Mouse (Mus musculus): ENCODE results near the gene Man1c1. TPM values are rescaled to one million over a fixed set of nuclear protein-coding genes. Genes with fewer than 3 reads are reported as not detected.

The Man1c1 gene
- polyA plus RNA-seq, 1 experiment from 2014 or later = 2.8 TPM

GRCm38 (mm10) chr4:134682423-134682822, 21.7 kb downstream of the Man1c1 start:
- peaks cover 43% of the 10 kb centered on the region for H3K4me1 ChIP-seq
- no peak overlapping the region for H3K27ac ChIP-seq (replicated peaks)
- no peak for DNase-seq (ENCODE audit: low spot score)
- peaks cover 16% of the 10 kb centered on the region for H3K9me3 ChIP-seq (replicated peaks)
- H3K27me3 ChIP-seq (ENCODE audit: low read depth, poor library complexity, severe bottlenecking) = peaks cover 18% of the 10 kb centered on the region; the same call in 1 of the 2 replicates
- H3K4me3 ChIP-seq = no peak overlapping the region
- H3K36me3 ChIP-seq = peaks cover 12% of the 10 kb centered on the region; the same call in 1 of the 2 replicates
- WGBS = 82% methylated on average over 8 of the region's 8 CpGs

GRCm38 (mm10) chr4:134681819-134682218, 22.3 kb downstream of the Man1c1 start:
- no peak overlapping the region for H3K27ac ChIP-seq (replicated peaks)
- WGBS = 87% methylated on average over 7 of the region's 7 CpGs
- peaks cover 49% of the 10 kb centered on the region for H3K4me1 ChIP-seq
- peaks cover 24% of the 10 kb centered on the region; the same call in 1 of the 2 replicates for H3K27me3 ChIP-seq (ENCODE audit: low read depth, poor library complexity, severe bottlenecking)
- DNase-seq (ENCODE audit: low spot score) = no peak
- H3K36me3 ChIP-seq = peaks cover 12% of the 10 kb centered on the region; the same call in 1 of the 2 replicates
- peaks cover 16% of the 10 kb centered on the region for H3K9me3 ChIP-seq (replicated peaks)
- no peak overlapping the region for H3K4me3 ChIP-seq

GRCm38 (mm10) chr4:134677556-134678508, 26.3 kb downstream of the Man1c1 start:
- DNase-seq (ENCODE audit: low spot score) = peak; percentile 37
- H3K36me3 ChIP-seq = 0 out of 2 replicates have a peak, but pooled peaks cover 3% of the 10 kb centered on the region
- 38% methylated on average over 17 of the region's 17 CpGs for WGBS
- no peak overlapping the region for H3K4me3 ChIP-seq
- peak overlapping the region; percentile 57 for H3K27ac ChIP-seq (replicated peaks)
- no peaks in the 10 kb centered on the region for H3K9me3 ChIP-seq (replicated peaks)
- peaks cover 59% of the 10 kb centered on the region for H3K4me1 ChIP-seq
- peaks cover 37% of the 10 kb centered on the region; the same call in 1 of the 2 replicates for H3K27me3 ChIP-seq (ENCODE audit: low read depth, poor library complexity, severe bottlenecking)

- H3K4me1 ChIP-seq = peaks cover 65% of the 10 kb centered on the region
- WGBS = 27% methylated on average over 8 of the region's 8 CpGs
- peak; percentile 48 for DNase-seq (ENCODE audit: low spot score)
- no peaks in the 10 kb centered on the region for H3K9me3 ChIP-seq (replicated peaks)
- no peak overlapping the region for H3K4me3 ChIP-seq
- no peaks in the 10 kb centered on the region for H3K36me3 ChIP-seq
- peaks cover 37% of the 10 kb centered on the region; the same call in 1 of the 2 replicates for H3K27me3 ChIP-seq (ENCODE audit: low read depth, poor library complexity, severe bottlenecking)
- H3K27ac ChIP-seq (replicated peaks) = peak overlapping the region; percentile 58; the same call in 1 of the 2 replicates
Measured at GRCm38 (mm10) chr4:134675800-134676199, 28.3 kb downstream of the Man1c1 start.

GRCm38 (mm10) chr4:134674970-134675369, 29.1 kb downstream of the Man1c1 start:
- no peak overlapping the region for H3K4me3 ChIP-seq
- 93% methylated on average over 3 of the region's 3 CpGs for WGBS
- peaks cover 36% of the 10 kb centered on the region; the same call in 1 of the 2 replicates for H3K27me3 ChIP-seq (ENCODE audit: low read depth, poor library complexity, severe bottlenecking)
- peaks cover 69% of the 10 kb centered on the region for H3K4me1 ChIP-seq
- no peak overlapping the region; the same call in 1 of the 2 replicates for H3K27ac ChIP-seq (replicated peaks)
- no peak for DNase-seq (ENCODE audit: low spot score)
- H3K9me3 ChIP-seq (replicated peaks) = no peaks in the 10 kb centered on the region
- H3K36me3 ChIP-seq = no peaks in the 10 kb centered on the region

- no peak for DNase-seq (ENCODE audit: low spot score)
- Histone ChIP-seq H3K27ac (replicated peaks) (no peak overlapping the region), H3K36me3 (no peaks in the 10 kb centered on the region), H3K4me3 (no peak overlapping the region), H3K4me1 (peaks cover 77% of the 10 kb centered on the region), H3K27me3 (ENCODE audit: low read depth, poor library complexity, severe bottlenecking) (peaks cover 26% of the 10 kb centered on the region; the same call in 1 of the 2 replicates), H3K9me3 (replicated peaks) (no peaks in the 10 kb centered on the region)
- WGBS = 91% methylated on average over 12 of the region's 12 CpGs
Measured at GRCm38 (mm10) chr4:134673882-134674463, 30.1 kb downstream of the Man1c1 start.

- no peak overlapping the region for H3K4me3 ChIP-seq
- WGBS = 94% methylated on average over 8 of the region's 8 CpGs
- H3K27ac ChIP-seq (replicated peaks) = no peak overlapping the region
- no peak for DNase-seq (ENCODE audit: low spot score)
- peaks cover 76% of the 10 kb centered on the region for H3K4me1 ChIP-seq
- no peaks in the 10 kb centered on the region for H3K36me3 ChIP-seq
- peaks cover 20% of the 10 kb centered on the region; the same call in 1 of the 2 replicates for H3K27me3 ChIP-seq (ENCODE audit: low read depth, poor library complexity, severe bottlenecking)
- H3K9me3 ChIP-seq (replicated peaks) = no peaks in the 10 kb centered on the region
Measured at GRCm38 (mm10) chr4:134673151-134673550, 30.9 kb downstream of the Man1c1 start.

GRCm38 (mm10) chr4:134672326-134672725, 31.8 kb downstream of the Man1c1 start:
- Histone ChIP-seq H3K4me1 (peaks cover 68% of the 10 kb centered on the region), H3K4me3 (no peak overlapping the region), H3K27ac (replicated peaks) (no peak overlapping the region), H3K36me3 (no peaks in the 10 kb centered on the region), H3K9me3 (replicated peaks) (no peaks in the 10 kb centered on the region), H3K27me3 (ENCODE audit: low read depth, poor library complexity, severe bottlenecking) (peaks cover 18% of the 10 kb centered on the region; the same call in 1 of the 2 replicates)
- WGBS = 87% methylated on average over 8 of the region's 8 CpGs
- no peak for DNase-seq (ENCODE audit: low spot score)

- H3K4me1 ChIP-seq = peaks cover 62% of the 10 kb centered on the region
- no peaks in the 10 kb centered on the region for H3K36me3 ChIP-seq
- H3K9me3 ChIP-seq (replicated peaks) = no peaks in the 10 kb centered on the region
- H3K4me3 ChIP-seq = no peak overlapping the region
- H3K27me3 ChIP-seq (ENCODE audit: low read depth, poor library complexity, severe bottlenecking) = peaks cover 12% of the 10 kb centered on the region; the same call in 1 of the 2 replicates
- no peak overlapping the region for H3K27ac ChIP-seq (replicated peaks)
- DNase-seq (ENCODE audit: low spot score) = no peak
- WGBS = 91% methylated on average over 16 of the region's 16 CpGs
Measured at GRCm38 (mm10) chr4:134671660-134672173, 32.4 kb downstream of the Man1c1 start.

- peaks cover 45% of the 10 kb centered on the region for H3K4me1 ChIP-seq
- 79% methylated on average over 17 of the region's 17 CpGs for WGBS
- H3K27ac ChIP-seq (replicated peaks) = peak overlapping the region; percentile 28; the same call in 1 of the 2 replicates
- DNase-seq (ENCODE audit: low spot score) = no peak
- no peaks in the 10 kb centered on the region for H3K9me3 ChIP-seq (replicated peaks)
- no peaks in the 10 kb centered on the region for H3K36me3 ChIP-seq
- no peak overlapping the region for H3K4me3 ChIP-seq
- 0 out of 2 replicates have a peak, but pooled peaks cover 10% of the 10 kb centered on the region for H3K27me3 ChIP-seq (ENCODE audit: low read depth, poor library complexity, severe bottlenecking)
Measured at GRCm38 (mm10) chr4:134669742-134670354, 34.2 kb downstream of the Man1c1 start.

- 72% methylated on average over 12 of the region's 12 CpGs for WGBS
- Histone ChIP-seq H3K27me3 (ENCODE audit: low read depth, poor library complexity, severe bottlenecking) (0 out of 2 replicates have a peak, but pooled peaks cover 2% of the 10 kb centered on the region), H3K4me1 (peaks cover 40% of the 10 kb centered on the region), H3K4me3 (no peak overlapping the region), H3K9me3 (replicated peaks) (no peaks in the 10 kb centered on the region), H3K27ac (replicated peaks) (0 out of 2 replicates have a peak overlapping the region, but pooled peaks have one; percentile 2), H3K36me3 (no peaks in the 10 kb centered on the region)
- no peak for DNase-seq (ENCODE audit: low spot score)
Measured at GRCm38 (mm10) chr4:134668355-134669028, 35.6 kb downstream of the Man1c1 start.
